Mouse (Mus musculus): Measurements from ENCODE around the gene Ric1. TPM values are rescaled to one million over a fixed set of nuclear protein-coding genes. Genes with fewer than 3 reads are reported as not detected.

Ric1 gene
- polyA plus RNA-seq, 1 experiment = 28.9 TPM

- no peaks in the 10 kb centered on the region; the same call in 1 of the 2 replicates for H3K4me1 ChIP-seq (ENCODE audit: control insufficient read depth, insufficient read depth, low read length)
- TF ChIP-seq CTCF (IDR thresholded peaks at IDR 0.05; ENCODE audit: extremely low read depth, insufficient read depth, low read length) (no peak), POLR2A (IDR thresholded peaks at IDR 0.05; ENCODE audit: extremely low read depth, insufficient read depth, low read length) (no peak)
- H3K27ac ChIP-seq (ENCODE audit: insufficient read depth, low read length) = no peak overlapping the region
- no peak overlapping the region for H3K4me3 ChIP-seq (ENCODE audit: insufficient read depth, low read length)
Observed at GRCm38 (mm10) chr19:29656029-29656428, 133.9 kb downstream of the Ric1 start.

Other genes starting within 250 kb of the Ric1 start
- gene Insl6, start 196.9 kb upstream of the Ric1 start, polyA plus RNA-seq (2012; rRNA removed) = 0.53 and 0.54 TPM in 2 replicates
- 0.51 and 1.0 TPM in 2 replicates for gene Rln1, start 187.6 kb upstream of the Ric1 start, polyA plus RNA-seq (2012; rRNA removed)
- gene Plgrkt, start 154.9 kb upstream of the Ric1 start, polyA plus RNA-seq (2012; rRNA removed) = 37.8 and 38.2 TPM in 2 replicates
- gene Cd274, start 154.8 kb upstream of the Ric1 start, polyA plus RNA-seq (2012; rRNA removed) = 1.5 and 1.9 TPM in 2 replicates
- gene Pdcd1lg2, start 111.4 kb upstream of the Ric1 start, polyA plus RNA-seq (2012; rRNA removed) = 0.08 TPM in 1 of 2 replicates, not detected in the other
- gene Ermp1, start 126.1 kb downstream of the Ric1 start, polyA plus RNA-seq (2012; rRNA removed) = 27.5 and 28.2 TPM in 2 replicates
- not detected in 2 replicates for gene Mlana, start 175.5 kb downstream of the Ric1 start, polyA plus RNA-seq (2012; rRNA removed)